Mouse (Mus musculus) urinary bladder, postnatal 10 days (tissue): ENCODE results near the gene Mxra8.

Experiments used
- DNase-seq: peaks from one replicate; pipeline ENCODE4 v3.0.0; 2022; ENCODE audit warnings: low spot score

Mxra8 gene

DNA sequence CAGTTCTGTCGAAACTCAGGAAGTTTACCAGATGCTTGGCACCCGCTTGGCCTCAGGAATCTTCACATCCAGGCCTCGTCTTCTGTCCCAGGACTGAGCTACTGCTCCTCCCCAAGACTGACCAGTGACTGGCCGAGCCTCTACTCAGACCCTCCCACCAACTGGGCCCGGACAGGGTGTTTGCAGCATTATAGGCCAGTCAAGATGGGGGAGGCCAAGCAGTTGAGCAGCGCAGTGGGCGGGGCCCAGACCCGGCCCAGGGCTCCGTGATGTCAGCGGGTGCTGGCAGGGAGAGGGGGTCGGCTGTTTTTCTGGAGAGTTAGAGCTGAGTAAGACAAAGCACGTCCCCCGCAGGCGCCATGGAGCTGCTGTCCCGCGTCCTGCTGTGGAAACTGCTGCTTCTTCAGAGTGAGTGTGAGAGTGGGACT lies at the start of gene Mxra8:
Gene Mxra8 (plus strand): TSS at position 198 of the 428 bp plus-strand sequence.
- no peak for DNase-seq

DNA sequence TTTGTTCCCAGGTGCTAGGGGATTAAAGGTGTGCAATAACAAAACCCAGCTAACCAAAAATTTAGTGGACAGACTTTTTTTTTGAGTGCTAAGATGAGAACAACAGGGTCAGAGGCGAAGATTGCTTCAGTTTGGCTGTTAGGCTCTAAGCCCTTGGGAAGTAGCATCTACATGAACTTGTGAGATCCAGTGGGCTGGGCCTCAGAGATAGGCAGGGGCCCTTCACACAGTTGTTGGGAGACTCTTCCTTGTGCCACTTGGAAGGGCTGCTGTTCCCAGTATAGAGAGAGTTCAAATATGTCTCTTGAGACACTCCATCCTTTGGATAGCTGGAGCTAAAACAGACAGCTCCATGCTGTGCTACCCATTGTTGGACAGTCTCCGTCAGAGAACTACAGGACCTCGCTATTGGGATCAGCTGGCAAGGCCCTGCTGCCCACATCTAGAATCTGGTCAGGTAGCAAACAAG lies 49.4 kb upstream of the Mxra8 start, which contains the start of gene Ankrd65:
Gene Ankrd65 (plus strand): TSS at position 419 of the 469 bp plus-strand sequence.
- DNase-seq = no peak

GRCm38 (mm10) chr4:155790650-155791161 lies 48.8 kb upstream of the Mxra8 start:
- no peak for DNase-seq

- no peak for DNase-seq
Observed at GRCm38 (mm10) chr4:155791240-155791933, 48.1 kb upstream of the Mxra8 start.

GRCm38 (mm10) chr4:155793730-155794129 lies 45.8 kb upstream of the Mxra8 start:
- DNase-seq = no peak

DNA sequence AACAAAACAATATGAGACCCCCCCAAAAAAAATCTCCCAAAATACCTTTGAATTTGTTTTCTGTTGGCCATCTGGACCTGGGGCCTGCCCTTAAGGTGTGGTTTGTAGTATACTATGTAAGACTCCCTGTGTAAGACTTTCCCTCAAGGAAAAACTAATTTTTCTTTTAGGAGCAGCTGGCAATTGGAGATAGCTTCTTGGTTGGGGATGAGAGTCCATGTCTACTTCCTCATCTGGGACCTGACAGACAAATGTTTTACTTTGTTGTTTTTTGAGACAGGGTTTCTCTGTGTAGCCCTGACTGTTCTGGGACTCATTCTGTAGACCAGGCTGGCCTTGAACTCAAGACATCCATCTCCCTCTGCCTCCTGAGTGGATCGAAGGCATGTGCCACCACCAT lies 37.4 kb upstream of the Mxra8 start:
- no peak for DNase-seq

DNA sequence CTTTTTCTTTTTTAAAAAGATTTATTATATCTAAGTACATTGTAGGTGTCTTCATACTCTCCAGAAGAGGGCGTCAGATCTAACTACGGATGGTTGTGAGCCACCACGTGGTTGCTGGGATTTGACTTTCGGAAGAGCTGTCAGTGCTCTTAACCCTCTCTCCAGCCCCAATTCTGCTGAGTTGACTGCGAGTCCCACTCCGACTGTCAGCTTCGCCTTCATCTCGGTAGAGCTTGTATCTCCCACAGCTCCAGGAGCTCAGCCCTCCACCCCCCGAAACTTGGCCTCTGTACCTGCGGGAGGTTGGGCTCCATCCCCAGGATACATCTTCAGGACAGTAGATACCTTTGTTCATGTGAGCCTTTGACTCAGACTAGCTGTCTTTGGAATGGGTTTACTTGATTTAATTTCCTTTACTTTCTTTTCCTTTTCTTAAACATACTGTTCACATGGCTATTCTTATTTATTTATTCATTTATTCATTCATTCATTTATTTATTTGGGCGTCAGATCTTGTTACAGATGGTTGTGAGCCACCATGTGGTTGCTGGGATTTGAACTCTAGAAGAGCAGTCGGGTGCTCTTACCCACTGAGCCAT lies 36.6 kb upstream of the Mxra8 start, which contains the start of gene Mrpl20:
Gene Mrpl20 (plus strand): TSS at position 138 of the 599 bp plus-strand sequence.
- DNase-seq = no peak

GRCm38 (mm10) chr4:155803340-155804041 lies 36.0 kb upstream of the Mxra8 start:
- DNase-seq = peak; percentile 91

- no peak for DNase-seq
Observed at GRCm38 (mm10) chr4:155807841-155808240, 31.6 kb upstream of the Mxra8 start.

DNA sequence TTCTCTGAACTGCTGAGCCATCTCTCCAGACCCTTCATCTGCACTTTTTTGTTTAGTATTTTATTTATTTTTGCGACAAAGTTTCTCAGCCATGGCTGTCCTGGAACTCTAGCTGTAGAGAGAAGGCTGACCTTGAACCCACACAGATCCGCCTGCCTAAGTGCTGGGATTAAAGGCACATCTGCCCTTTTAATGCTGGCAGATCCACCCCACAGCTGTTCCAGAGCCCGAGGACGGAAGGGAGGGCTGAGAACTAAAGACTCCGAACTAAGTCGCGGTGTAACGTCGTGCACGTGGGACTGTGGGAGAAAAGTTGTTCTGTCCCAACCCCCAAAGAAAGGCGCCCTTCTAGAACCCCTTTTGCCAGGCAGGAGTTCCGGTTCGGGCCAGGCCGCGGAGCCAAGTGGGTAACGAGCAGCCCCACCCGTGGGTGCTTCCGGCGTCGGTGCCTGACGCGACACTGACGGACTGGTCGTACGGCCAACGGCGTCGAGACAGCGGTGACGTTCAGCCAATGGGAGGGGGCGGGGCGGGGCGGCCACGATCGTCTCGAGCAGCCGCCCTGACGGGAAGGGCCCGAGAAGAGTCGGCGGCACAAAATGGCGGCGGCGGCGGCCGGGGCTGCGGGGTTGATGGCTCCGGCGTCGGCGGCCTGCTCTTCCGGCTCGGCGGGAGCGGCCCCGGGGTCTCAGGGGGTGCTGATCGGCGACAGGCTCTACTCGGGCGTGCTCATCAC lies 27.4 kb upstream of the Mxra8 start, which contains the start of gene Ccnl2:
Gene Ccnl2 (plus strand): TSS at position 561 of the 736 bp plus-strand sequence.
- peak; percentile 82 for DNase-seq

DNA sequence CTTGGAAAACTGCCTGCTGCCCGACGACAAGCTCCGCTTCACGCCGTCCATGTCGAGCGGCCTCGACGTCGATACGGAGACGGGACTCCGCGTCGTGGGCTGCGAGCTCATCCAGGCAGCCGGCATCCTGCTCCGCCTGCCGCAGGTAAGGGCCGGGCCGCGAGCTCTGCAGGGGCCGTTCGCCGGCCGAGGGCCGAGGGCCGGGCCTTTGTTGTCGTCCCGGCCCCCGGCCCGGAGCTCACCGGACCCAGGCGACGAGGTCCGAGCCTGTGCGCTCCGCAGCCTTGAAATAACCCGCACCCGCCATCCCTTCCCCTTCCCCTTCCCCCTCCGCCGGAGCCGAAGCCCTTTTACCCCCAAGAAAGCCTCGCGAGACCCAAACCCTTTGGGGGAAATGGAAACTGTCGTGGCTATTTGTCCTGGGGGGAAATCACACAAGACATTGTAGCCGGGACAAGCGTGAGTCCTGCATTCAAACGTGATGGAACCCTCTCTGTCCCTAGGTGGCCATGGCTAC lies 26.8 kb upstream of the Mxra8 start:
- no peak for DNase-seq

DNA sequence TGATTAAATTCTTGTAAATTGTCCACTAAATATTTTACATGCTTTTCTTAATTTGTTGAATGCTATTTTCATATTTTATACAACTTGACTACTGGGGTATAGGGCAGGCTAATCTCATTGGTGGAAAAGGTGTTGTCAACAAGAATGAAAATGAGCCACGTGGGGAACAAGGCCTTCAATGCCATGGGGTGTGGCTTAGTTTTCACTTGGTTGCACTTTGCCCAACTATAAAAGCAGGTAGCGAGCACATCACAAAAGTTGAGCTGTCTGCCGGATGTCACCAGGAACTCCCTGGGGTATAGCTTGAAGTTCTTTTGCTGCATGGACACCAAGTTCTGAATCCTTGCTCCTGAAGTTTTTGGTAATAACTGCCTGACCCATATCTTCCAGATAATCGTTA lies 21.9 kb upstream of the Mxra8 start:
- DNase-seq = no peak

DNA sequence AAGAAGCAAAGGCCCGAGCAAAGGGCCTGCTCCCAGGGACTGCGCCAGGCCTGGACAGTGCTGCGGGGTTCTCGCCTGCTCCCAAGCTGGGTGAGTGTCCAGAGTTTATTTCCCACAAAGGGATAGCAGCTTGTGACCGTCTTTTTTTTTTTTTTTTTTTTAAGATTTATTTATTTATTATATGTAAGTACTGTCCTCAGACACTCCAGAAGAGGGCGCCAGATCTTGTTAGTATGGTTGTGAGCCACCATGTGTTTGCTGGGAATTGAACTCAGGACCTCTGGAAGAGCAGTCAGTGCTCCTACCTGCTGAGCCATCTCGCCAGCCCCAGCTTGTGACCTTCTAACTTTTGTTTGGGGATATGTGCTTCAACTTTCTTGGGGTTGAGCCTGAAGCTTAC lies 18.5 kb upstream of the Mxra8 start:
- no peak for DNase-seq

DNA sequence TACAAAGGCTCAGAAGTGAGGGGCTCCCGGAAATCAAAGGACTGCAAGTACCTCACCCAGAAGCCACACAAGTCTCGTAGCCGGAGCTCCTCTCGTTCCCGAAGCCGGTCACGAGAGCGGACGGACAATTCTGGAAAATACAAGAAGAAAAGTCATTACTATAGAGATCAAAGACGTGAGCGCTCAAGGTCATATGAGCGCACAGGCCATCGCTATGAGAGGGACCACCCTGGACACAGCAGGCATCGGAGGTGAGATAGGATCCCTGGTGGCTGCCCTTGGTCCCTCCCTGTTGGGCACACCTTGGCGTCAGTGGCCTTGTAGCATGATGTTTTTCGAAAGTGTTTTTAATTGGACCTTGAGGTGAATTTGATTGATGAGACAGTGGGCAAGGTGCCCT lies 16.0 kb upstream of the Mxra8 start:
- DNase-seq = no peak

DNA sequence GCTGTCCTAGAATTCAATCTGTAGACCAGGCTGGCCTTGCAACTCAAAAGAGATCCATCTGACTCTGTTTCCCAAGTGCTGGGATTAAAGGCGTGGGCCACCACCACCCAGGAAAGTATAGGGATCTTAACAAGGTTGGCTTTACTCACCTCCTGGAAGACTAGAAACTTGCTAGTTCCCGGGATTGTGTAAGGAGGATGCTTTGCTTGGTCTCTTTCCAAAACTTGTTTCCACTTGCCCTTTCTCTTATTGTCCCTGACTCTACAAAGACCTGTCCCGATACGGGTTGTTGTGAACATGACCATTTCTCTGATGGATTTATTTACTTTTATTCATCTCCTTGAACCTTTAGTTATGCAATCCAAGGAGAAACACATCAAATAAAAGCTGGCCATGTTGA lies 9.6 kb upstream of the Mxra8 start:
- no peak for DNase-seq

DNA sequence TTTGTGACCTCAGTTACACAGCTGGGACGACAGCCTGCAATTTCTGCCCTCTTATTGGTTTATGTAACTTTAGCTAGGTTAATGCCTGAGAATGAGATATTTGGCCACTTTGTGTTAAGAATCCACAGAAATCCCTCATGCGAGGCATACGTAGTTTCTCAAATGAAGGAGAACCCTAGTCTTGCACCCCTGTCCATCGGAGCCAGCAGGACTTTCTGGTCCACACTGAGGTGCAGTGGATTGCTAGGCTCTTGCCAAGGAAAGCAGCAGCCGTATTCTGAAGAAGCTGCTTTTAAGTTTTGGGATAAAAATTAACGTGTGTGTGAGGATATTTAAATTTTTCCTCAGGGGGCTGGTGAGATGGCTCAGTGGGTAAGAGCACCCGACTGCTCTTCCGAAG lies 8.9 kb upstream of the Mxra8 start:
- no peak for DNase-seq

DNA sequence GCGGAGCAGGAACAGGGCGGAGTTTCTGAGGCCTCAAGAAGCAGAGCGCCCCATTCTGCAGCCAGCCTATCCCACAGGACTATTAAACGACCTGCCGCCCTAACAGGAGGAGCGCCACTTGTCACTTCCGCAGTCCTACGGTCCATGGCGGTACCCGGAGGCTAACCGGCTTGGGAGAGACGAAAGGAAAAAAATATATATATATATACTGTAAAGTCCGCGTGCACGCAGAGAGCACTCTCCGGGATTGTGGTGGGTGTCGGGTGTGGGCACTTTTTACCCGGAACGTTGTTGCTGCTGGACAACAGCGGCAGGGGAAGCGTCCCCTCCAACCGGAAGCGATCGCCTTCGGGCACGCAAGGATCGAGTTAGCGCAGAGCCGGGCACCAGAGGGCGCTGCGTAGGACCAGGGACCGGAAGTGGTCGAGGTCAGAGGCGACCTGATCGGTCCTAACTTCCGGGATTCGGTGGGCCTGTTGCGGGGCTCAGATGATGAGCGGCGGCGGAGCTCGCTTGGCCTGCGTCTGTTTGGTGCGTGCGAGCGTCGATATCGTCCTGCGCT lies 8.2 kb upstream of the Mxra8 start, which contains the start of gene Aurkaip1:
Gene Aurkaip1 (plus strand): TSS at position 68 of the 562 bp plus-strand sequence.
- DNase-seq = peak; percentile 87

DNA sequence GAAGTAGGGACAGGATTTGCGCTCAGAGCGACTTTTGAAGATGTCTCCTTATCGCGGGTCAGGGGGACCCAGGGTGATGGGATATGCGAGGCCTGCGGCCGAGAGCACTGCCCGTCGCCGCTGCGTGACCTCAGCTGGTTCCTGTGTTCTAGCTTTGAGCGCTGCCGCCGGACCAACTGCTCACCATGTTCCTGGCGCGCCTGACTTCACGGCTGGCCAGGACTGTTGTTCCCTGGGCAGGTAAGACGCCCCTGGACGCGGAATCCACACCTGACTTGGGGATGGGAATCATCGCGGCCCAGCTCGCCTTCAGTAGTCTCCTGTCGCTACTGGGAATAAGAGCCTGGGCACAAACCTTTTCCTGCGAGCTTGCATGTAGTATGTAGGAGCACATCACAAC lies 7.6 kb upstream of the Mxra8 start:
- DNase-seq = no peak

GRCm38 (mm10) chr4:155832321-155832720 lies 7.2 kb upstream of the Mxra8 start:
- no peak for DNase-seq

DNA sequence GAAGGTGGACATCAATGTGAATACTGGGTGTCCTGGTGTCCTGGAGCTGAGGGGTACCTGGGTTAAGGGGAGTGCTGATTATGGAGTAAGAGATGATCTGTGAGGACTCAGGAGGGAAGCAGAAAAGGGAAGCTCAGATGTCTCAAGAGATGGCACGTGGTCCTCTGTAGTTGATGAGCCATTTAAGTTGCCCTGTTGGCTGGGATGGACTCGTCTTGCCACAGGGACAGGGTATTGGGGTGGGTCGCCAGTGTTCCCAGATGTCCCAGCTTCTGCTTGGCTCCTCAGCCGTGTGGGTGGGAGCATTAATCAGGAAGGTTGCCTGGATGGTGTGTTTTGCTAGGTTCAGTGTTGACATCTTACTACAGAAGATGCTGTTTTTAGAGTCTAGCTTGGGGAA lies 6.2 kb upstream of the Mxra8 start:
- no peak for DNase-seq

DNA sequence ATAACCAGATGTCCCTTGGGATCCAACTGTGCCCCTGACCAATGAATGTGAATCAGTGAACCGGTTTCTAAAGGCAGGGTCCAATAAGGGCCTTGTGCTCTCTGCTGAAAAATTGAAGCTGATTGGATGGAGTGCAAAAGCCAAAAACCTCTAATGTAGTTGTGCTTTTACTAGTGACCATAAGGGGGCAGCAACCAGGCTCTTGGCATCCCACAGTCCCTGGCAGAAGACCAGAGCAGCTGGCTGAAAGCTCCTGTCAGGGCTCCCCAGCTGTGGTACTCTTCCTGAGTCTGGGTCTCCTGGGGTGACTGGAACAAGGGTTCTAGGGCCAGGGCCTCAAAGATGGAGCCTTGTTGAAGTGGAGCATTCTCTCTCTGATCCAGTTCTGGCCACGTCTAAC lies 5.6 kb upstream of the Mxra8 start:
- DNase-seq = no peak
